Mouse (Mus musculus) 3134 (cell line): ENCODE data around the gene Mrps10.
A peak's percentile ranks its signal among the peaks of the same experiment; 100 is the strongest.
"Not testable (repeated sequence)": the region's sequence is repeated elsewhere in the genome, so short reads cannot be mapped to it uniquely, and the experiment has no call there.

Experiments used
- DNase-seq: peaks from one replicate; pipeline ENCODE4 v3.0.0-alpha.2; 2011; ENCODE audit warnings: low spot score; ENCODE audit not compliant: insufficient read length; ENCODE audit errors: extremely low read depth

The Mrps10 gene

DNA sequence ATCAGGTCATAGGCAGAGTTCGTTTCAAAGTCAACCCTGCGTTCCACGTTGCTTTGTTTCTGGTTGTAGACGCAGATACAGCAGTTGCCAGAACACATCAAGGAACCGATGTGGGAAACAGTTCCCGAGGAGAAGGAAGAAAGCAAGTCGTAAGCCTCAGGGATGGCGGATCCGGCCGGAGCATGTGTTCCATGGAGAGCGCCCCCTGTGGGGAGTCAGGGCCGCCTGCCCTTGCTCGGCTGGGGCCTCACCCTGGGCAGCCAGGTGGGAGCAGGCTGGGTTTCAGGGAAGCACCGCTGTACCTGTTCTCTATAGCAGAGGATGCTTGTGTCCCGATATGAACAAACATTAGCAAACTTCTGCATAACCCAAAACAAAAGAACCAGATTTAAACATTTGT, 9.4 kb downstream of the Mrps10 start:
- DNase-seq = no peak

DNA sequence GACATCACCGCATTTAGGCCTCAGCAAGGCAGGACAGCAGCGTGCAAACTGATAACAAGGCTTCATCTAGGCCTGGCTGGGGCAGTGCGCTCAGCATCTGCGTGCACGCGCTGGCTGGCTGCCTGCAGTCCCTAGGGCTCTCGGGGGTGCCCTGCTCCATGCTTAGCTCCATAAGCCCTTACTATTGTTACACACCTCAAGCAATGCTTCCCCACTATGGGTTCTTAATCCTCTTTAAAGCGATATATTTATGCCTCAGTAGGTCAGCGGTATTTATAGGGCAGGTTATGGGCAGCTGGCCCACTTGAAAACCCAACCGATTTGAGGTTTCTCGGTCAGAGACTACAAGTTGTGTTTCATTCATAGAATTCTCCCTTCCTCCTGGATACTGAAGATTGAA, 13.2 kb downstream of the Mrps10 start:
- no peak for DNase-seq

DNA sequence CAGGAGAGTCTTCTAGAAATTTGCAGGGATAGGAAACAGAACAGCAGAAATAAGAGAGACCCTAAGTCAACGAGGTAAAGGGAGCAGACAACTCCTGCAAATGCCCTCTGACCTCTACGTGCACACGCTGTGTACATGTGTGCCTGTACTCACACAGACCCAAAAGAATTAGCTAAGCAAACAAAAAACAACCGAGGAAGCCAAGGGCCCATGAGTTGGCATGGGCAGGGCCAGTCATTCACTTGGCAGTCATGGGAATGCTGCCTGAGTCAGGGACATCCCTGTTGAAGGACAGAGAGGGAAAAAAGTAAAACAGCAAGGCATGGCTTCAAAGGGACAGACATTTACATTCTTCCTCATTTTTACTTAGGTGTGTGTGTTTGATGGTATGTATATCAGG, 14.6 kb downstream of the Mrps10 start:
- no peak for DNase-seq

DNA sequence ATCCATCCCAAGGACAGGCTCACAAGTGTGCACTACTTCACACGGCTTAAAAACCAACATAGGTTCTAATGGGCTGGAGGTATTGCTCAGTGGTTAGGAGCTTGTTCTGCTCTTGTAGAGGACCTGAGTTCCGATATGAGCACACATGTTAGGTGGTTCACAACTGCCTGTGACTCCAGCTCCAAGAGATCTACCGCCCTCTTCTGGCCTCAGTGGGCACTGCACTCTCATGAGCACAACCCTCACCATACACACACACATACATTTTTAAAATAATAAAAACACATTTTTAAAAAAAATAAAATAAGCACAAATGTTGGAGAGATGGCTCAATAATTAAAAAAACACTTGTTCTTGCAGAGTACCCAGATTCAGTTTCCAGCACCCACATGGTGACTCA, 15.4 kb downstream of the Mrps10 start:
- DNase-seq = no peak

DNA sequence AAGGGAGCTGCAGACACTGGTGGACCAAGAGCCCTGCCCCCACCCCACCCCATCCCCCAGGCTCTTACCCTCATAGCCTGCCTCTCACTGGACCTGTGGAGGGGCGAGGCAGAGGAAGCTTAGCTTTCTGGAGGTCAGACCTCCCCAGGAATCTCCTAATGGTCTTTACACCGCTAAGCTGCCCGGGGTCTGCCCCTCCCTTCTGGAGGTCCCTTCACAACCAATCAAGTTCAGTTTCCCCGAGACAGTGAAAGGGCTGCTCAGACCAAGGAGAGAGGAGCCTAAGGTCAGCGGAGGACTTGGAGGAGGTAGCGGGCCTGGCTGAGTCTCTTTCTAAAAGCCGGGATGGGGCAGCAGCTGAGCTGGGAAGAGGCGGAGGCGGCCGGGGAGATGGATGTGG, 16.5 kb downstream of the Mrps10 start, which contains the start of gene Guca1b:
Guca1b (plus strand) TSS at position 249 of the 400 bp plus-strand sequence.
- DNase-seq = no peak

DNA sequence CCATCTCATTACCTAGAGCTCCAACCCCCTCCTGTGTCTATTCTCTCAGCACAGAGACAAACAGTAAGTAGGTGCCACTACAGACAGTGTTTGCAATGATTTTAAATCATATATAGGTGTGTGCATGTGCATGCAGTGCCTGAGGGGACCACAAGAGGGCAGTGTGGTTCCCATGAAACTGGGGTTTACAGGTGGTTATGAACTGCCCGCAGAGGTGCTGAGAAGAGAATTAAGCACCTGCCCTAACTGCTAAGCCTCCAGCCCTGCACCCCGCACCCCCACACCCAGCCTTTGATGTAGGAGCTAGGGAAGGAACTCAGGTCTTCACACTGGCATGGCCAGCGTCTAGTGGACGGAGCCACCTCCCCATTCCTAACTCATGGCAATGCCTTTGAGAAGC, 18.0 kb downstream of the Mrps10 start:
- DNase-seq = no peak

DNA sequence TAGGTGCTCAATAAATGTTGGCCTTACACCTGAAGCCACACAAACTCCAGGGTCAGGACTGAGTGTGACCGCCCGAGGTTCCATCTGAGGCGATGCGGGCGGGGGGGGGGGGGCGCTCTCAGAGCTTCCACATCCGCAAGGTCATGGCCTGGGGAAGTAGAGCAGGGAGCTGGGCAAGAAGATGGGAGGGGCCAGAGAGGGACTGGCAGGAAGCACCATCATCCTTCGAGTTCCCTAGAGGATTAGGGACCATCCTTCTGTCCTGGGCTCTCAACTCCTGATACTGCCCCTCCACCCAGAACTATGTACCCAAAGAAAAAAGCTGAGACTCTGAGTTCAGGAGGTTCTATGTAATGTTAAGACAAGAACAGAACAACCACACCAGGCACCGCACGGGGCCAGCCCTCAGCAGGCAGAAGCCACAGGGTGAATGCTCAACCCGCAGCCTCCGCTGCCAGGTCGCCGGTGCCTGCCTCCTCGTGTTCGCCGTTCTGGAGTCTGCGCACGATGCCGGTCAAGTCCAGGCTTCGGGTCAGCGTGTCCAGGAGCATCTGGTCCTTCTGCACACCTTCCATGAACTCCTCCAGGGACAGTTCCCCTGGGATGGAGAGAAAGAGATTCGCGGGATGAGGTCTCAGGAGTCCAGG, 25.7 kb downstream of the Mrps10 start:
- no peak for DNase-seq

DNA sequence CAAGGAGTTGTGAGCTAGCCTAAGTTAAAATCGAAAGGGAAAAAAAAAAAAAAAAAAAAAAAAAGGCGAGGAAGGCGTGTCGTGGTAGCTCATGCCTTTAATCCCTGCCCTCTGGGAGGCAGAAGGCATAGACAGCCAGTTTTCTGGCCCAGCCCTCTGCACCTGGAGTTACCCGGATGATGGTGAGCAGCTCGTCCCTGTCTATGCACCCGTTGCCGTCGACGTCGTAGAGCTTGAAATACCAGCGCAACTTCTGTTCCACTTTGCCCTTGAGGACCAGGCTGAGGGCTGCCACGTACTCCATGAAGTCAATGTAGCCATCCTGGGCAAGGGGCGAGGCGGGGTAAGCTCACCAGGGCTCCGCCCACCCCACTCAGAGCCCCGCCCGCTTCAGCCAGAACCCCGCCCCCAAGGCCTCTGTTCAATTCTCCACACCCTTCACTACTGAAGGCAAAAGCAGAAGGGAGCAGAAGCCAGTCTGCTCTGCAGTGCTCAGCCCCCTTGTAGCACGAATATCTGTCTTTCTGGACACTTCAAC, 26.8 kb downstream of the Mrps10 start:
- DNase-seq = peak; percentile 60

DNA sequence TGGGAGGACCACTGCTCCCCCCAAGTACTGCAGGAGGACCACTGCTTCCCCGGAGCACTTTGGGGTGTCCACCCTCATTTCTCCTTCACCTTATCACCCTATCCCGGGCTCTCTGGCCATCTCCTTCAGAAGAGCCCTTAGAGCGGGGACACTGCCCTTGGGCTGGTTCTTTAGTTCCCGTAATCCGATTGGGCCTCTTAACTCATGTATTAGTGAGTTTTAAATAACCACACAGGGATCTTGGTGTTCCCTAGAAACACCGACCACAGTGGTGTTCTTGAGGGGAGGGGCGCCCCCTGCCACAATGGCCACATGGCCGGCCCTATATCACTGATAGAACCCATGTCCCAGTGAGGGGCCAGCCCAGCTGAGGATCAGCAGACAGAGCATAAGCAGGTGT, 30.4 kb downstream of the Mrps10 start:
- DNase-seq = no peak

DNA sequence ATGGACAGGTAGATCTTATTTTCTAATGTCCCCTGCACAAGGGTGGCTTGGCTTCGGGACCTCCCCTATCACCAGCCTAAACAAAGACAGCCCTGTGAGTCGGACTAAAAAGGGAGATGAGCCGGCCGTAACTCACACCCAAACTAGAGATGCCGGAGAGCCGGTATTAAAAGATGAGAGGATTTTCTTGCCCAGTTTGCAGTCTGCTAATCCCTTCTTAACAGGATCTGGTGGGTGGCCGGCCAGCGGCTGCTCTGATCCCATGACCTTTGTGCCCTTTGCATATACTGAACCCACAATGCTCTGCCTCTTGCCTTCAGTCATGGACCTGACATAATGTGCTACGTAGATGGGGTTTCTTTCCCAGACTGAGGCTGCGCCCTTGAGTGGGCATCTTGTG, 31.8 kb downstream of the Mrps10 start, which contains the start of gene Guca1a:
Guca1a (minus strand) TSS at position 134 of the 400 bp plus-strand sequence.
- DNase-seq = no peak

DNA sequence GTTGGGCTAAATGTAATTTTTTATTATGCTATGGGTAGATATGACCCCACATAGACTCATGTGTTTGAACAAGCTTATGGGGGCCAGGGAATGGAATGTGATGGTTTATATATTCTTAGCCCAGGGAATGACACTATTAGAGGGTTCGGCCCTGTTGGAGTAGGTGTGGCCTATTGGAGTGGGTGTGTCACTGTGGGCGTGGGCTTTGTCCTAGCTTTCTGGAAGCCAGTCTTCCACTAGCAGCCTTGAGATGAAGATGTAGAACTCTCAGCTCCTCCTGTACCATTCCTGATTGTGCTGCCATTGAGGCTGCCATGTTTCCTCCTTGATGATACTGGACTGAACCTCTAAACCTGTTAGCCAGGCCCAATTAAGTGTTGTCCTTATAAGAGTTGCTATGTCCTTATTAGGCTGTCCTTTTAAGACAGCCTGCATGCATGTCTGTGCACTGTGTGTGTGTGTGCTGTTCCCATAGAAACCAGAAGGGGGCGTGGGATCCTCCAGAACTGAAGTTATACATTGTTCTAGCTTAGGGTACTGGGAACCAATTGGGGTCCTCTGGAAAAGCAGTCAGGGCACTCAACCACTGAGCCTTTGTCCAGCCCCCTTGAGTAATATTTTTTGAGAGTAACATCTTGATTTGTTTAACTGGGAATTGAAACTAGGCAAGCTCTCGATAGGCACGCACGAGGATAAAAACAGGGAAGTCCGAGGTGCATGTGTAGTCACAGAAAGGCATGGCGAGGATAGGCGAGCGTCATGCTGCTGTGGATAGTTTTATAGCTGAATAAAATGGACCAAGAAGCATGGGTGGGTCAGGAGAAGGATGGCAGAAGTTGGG, 39.2 kb downstream of the Mrps10 start:
- DNase-seq = no peak

DNA sequence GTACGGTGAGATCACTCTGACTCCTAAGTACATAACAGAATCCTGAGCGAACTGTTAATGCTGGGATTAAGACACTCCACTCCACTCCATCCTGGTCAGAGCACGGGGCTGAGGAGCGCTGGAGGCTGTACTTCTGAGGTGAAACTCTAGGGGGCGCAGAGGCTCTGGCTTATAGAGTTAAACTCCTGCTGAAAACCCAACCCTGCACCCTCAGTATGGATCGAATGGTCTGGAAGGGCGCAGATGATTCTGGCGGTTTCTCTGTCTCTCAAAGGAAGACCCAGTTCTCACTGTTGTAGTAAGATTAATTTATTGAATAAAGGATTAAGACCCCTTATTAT, 39.8 kb downstream of the Mrps10 start:
- DNase-seq = no peak

DNA sequence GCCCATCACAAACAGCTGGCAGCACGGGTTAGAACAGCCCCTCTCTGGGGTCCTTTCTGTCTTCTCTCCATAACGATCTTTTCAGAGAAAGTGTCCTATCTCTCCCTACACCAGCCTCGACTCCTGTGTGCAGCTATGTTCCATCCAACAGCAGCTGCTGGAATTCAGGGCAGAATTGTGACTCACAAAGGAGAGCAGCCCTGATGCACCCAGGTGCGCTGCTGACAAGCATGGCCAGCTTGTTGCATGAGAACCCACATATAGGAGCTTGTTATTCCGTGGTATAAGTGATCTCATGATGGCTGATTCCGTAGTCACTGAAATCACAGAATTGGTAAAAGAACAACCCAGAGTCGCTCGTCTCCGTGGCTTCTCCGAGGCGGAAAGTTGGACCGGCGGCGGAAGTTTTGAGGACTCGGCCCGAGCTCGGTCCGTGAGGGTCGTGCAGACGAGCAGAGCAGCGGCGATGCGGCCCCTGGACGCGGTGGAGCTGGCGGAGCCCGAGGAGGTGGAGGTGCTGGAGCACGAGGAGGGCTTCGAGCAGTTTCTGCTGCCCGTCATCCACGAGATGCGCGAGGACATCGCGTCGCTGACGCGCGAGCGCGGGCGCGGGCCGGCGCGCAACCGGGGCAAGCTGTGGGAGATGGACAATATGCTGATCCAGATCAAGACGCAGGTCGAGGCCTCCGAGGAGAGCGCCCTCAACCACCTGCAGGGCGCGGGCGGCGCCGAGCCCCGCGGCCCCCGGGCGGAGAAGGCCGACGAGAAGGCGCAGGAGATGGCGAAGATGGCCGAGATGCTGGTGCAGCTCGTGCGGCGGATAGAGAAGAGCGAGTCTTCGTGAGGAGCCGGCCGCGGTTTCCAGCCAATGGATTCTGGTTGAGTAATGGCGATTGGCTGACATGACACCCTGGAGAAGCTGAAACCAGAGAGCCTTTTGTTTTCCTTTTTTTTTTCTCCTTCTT, 41.5 kb downstream of the Mrps10 start:
- DNase-seq = not testable (repeated sequence)

DNA sequence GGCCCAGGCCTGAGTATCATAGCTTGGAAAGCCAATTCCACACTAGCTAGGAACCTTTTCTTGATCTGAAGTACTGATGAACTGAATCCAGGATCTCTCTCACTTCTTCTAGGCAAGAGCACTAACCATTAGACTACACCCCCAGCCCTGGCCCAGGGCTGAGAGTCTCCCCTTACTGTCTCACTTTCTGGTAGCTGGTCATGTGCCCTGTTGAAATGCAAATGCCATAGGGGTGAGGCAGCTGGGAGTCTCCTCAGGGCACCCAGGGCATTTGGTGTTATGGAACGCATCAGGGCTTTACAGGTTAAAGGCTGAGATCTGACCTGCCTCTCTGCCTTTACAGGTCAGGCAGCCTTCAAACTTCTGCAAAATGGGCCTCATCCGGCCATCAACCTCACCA, 51.5 kb downstream of the Mrps10 start:
- DNase-seq = no peak

DNA sequence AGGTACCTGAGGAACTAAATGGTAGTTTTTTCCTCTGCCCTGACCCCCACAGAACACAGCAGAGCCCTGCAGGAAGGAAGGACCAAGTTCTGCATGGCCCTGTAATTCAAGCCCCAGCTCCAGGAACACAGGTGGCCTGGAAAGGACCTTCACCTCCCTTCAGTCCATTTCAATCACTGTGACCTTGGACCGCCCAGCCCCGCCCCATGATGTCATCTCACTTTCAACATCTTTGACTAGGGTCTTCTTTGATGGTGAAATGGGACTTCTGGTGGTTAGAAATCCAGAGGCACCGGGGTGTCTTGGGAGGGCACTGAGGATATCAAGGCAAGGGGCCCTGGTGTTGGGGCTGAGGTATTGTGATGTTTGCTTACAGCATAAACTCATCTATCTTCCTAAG, 52.9 kb downstream of the Mrps10 start:
- no peak for DNase-seq

DNA sequence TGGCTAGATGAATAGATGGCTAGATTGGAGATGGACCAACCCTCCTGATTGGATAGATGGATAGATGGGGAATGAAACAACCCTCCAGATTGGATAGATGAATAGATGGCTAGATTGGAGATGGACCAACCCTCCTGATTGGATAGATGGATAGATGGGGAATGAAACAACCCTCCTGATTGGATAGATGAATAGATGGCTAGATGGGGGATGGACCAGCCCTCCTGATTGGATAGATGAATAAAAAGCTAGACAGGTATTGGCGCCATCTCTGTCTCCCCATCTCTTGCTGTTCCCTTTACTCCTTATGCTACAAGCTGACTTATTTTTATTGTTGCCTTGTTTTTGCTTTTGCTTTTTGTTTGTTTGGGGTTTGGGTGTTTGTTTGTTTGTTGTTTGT, 53.9 kb downstream of the Mrps10 start:
- DNase-seq = not testable (repeated sequence)

DNA sequence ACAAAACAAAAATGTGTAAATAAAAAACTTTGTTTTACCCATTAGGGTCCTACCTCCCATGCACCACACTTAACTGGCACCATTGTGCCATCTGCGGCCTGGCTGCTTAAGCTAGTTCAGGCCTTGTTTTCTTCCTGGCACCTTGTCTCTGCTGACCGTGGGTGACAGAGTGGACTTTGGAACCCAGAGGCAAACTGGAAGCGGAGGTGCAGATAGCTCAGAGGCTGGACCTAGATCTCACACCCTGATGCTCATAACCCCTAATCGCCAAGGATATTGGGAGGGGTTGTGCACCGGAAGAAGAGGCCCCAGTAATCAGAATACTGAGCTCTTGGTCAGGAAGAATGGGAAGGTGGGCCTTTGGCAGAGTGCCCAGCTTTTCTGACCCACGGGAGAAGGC, 55.5 kb downstream of the Mrps10 start:
- DNase-seq = no peak

DNA sequence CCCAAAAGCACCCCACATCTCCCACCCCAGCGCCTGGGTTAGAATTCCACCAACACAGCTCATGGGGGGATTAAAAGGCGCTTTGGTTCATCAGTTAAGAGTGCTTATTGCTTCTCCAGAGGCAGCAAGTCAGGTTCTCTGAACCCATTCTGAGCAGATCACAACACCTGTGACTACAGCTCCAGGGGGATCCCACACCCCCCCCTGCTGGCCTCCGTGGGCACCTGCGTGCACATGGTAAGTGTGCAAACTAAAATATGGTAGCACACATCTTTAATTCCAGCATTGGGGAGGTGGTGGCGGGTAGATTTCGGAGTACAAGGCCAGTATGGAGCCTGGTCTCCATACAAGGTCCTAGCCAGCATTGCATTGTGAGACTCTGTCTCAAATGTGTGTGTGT, 58.6 kb downstream of the Mrps10 start:
- DNase-seq = no peak

DNA sequence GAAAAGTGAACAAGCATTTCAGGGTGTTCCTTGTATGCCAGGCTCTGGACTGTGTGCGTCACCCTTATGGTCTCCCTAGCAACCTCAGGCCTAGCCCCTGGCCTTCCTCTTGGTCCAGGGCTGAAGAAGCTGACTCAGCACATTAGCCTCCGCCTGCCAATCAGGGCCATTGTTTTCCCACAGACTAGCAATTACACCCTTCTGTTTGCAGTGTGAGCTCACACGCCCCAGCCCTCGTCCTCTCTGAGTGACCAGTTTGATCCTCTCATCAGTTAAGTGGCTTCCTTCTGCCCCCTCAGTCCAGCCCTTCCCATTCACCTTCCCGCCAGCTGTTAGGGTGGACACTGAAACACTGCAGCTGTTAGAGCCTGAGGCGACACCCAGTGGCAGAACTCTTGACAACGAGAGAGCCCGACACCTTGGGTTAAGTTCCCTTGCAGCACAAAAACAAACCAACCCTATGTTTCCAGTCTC, 60.2 kb downstream of the Mrps10 start:
- DNase-seq = no peak

DNA sequence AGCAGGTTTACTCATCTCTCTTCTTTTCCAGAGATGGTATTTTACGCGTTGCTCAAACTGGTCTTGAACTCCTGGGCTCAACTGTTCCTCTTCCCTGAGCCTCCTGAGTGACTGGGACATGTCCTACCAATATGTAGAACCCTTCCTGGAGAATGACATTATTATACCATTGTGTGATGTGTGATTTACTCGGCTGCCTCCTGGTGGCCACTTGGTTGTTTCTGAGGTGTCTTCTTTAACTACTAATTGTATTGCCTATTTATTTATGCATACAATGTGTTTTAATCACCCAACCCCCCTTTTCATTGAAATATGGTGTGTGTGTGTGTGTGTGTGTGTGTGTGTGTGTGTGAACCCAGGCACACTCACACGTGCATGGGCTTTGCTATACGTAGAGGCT, 62.1 kb downstream of the Mrps10 start:
- no peak for DNase-seq
